Mouse (Mus musculus) CH12.LX (cell line): ENCODE data around the gene Milr1. TPM values are rescaled to one million over a fixed set of nuclear protein-coding genes. Genes with fewer than 3 reads are reported as not detected.

Experiments
- DNase-seq: peaks from one replicate; pipeline ENCODE4 v3.0.0-alpha.2; 2013; ENCODE audit errors: extremely low read depth
- H3K27ac ChIP-seq: 2 replicates; pipeline ENCODE4 v1.5.1; 2012; ENCODE audit warnings: low read depth, mild to moderate bottlenecking, control low read depth, moderate library complexity; ENCODE audit not compliant: insufficient read depth
- H3K27me3 ChIP-seq: replicated peaks from 2 replicates; pipeline ENCODE3; 2012; ENCODE audit warnings: inconsistent platforms
- H3K36me3 ChIP-seq, 2 experiments: replicated peaks in 1 of 2; 2 replicates each; pipeline versions ENCODE3 to v1.6.1; 2012; ENCODE audit warnings: inconsistent platforms in 1 of 2, low read length in 1 of 2, mild to moderate bottlenecking in 1 of 2, mixed read lengths in 1 of 2, moderate library complexity in 1 of 2; ENCODE audit not compliant: control insufficient read depth in 1 of 2, insufficient read depth in 1 of 2
- H3K4me1 ChIP-seq, 2 experiments: 2 replicates each; pipeline ENCODE4 v1.6.1; 2012; ENCODE audit warnings: inconsistent platforms in 1 of 2, moderate library complexity in 1 of 2; ENCODE audit not compliant: insufficient read depth in 2 of 2, control insufficient read depth in 1 of 2
- H3K4me2 ChIP-seq: 2 replicates; pipeline ENCODE4 v1.6.1; 2012; ENCODE audit warnings: low read depth, mild to moderate bottlenecking, control low read depth; ENCODE audit not compliant: poor library complexity, insufficient read depth, severe bottlenecking
- H3K4me3 ChIP-seq, 3 experiments: fragments of 150-350 bp in 1 of 3; sonication (generic) in 1 of 3; replicated peaks in 1 of 3; 2 replicates each; pipeline versions ENCODE3 to v1.5.1; 2011 to 2012; ENCODE audit warnings: low read depth in 2 of 3, low read length in 2 of 3, mild to moderate bottlenecking in 2 of 3, moderate library complexity in 2 of 3, control low read depth in 1 of 3, improper control_type of control experiment in 1 of 3, inconsistent platforms in 1 of 3, mixed read lengths in 1 of 3; ENCODE audit not compliant: poor library complexity in 1 of 3
- H3K79me2 ChIP-seq: replicated peaks from 2 replicates; pipeline ENCODE4 v1.6.1; 2012; ENCODE audit warnings: mild to moderate bottlenecking, moderate library complexity; ENCODE audit not compliant: control insufficient read depth, poor library complexity, insufficient read depth, severe bottlenecking; ENCODE audit errors: extremely low read depth
- H3K9ac ChIP-seq: 2 replicates; pipeline ENCODE4 v1.6.1; 2012; ENCODE audit warnings: low read depth, mild to moderate bottlenecking, control low read depth, moderate library complexity; ENCODE audit not compliant: insufficient read depth
- H3K9me3 ChIP-seq: replicated peaks from 2 replicates; pipeline ENCODE3; 2012; ENCODE audit warnings: low read length, inconsistent platforms, mixed read lengths
- BHLHE40 ChIP-seq: IDR thresholded peaks from 2 replicates; pipeline ENCODE4 v1.6.1; 2011; ENCODE audit warnings: mild to moderate bottlenecking, low read depth, low read length, improper control_type of control experiment
- CHD1 ChIP-seq: IDR thresholded peaks from 2 replicates; pipeline ENCODE4 v1.6.1; 2012; ENCODE audit warnings: low read depth, low read length, improper control_type of control experiment, inconsistent platforms
- CHD2 ChIP-seq: IDR thresholded peaks from 2 replicates; pipeline ENCODE4 v1.6.1; 2011; ENCODE audit warnings: low read length, improper control_type of control experiment
- CTCF ChIP-seq, 2 experiments: IDR thresholded peaks in 1 of 2; conservative IDR thresholded peaks in 1 of 2; 2 replicates each; pipeline ENCODE4 v1.5.1; 2011 to 2012; ENCODE audit warnings: low read depth in 2 of 2, low read length in 2 of 2, improper control_type of control experiment in 1 of 2, inconsistent platforms in 1 of 2, mild to moderate bottlenecking in 1 of 2, moderate library complexity in 1 of 2
- ELF1 ChIP-seq: IDR thresholded peaks from 2 replicates; pipeline ENCODE4 v1.6.1; 2014; ENCODE audit warnings: low read depth, mild to moderate bottlenecking, inconsistent platforms, low read length, improper control_type of control experiment
- EP300 ChIP-seq: IDR thresholded peaks from 2 replicates; pipeline ENCODE4 v1.6.1; 2011; ENCODE audit warnings: low read length, improper control_type of control experiment
- ETS1 ChIP-seq: conservative IDR thresholded peaks from 2 replicates; pipeline ENCODE4 v1.6.1; 2012; ENCODE audit warnings: low read depth, mild to moderate bottlenecking, inconsistent platforms, low read length, improper control_type of control experiment, moderate library complexity
- HCFC1 ChIP-seq: IDR thresholded peaks from 2 replicates; pipeline ENCODE4 v1.6.1; 2012; ENCODE audit warnings: low read depth, mild to moderate bottlenecking, inconsistent platforms, low read length, improper control_type of control experiment
- IRF4 ChIP-seq: IDR thresholded peaks from 2 replicates; pipeline ENCODE4 v1.6.1; 2014; ENCODE audit warnings: low read depth, mild to moderate bottlenecking, inconsistent platforms, low read length, improper control_type of control experiment
- JUND ChIP-seq: conservative IDR thresholded peaks from 2 replicates; pipeline ENCODE4 v1.6.1; 2011; ENCODE audit warnings: low read depth, low read length, improper control_type of control experiment
- MAFK ChIP-seq: IDR thresholded peaks from 2 replicates; pipeline ENCODE4 v1.6.1; 2011; ENCODE audit warnings: low read length, improper control_type of control experiment; ENCODE audit not compliant: insufficient replicate concordance
- MAX ChIP-seq: IDR thresholded peaks from 2 replicates; pipeline ENCODE4 v1.6.1; 2011; ENCODE audit warnings: low read length, improper control_type of control experiment
- MAZ ChIP-seq: IDR thresholded peaks from 2 replicates; pipeline ENCODE4 v1.6.1; 2012; ENCODE audit warnings: low read depth, mild to moderate bottlenecking, inconsistent platforms, low read length, improper control_type of control experiment, moderate library complexity
- MEF2A ChIP-seq: IDR thresholded peaks from 2 replicates; pipeline ENCODE4 v1.6.1; 2014; ENCODE audit warnings: low read depth, mild to moderate bottlenecking, inconsistent platforms, low read length, improper control_type of control experiment, borderline replicate concordance
- MXI1 ChIP-seq: IDR thresholded peaks from 2 replicates; pipeline ENCODE4 v1.6.1; 2011; ENCODE audit warnings: mild to moderate bottlenecking, low read depth, low read length, improper control_type of control experiment
- MYC ChIP-seq: IDR thresholded peaks from 2 replicates; pipeline ENCODE4 v1.6.1; 2011; ENCODE audit warnings: low read depth, mild to moderate bottlenecking, improper control_type of control experiment, low read length
- NELFE ChIP-seq: IDR thresholded peaks from 2 replicates; pipeline ENCODE4 v1.6.1; 2011; ENCODE audit warnings: low read depth, low read length, improper control_type of control experiment
- NRF1 ChIP-seq: IDR thresholded peaks from 2 replicates; pipeline ENCODE4 v1.6.1; 2014; ENCODE audit warnings: low read depth, mild to moderate bottlenecking, inconsistent platforms, low read length, improper control_type of control experiment, moderate library complexity
- POLR2A ChIP-seq: IDR thresholded peaks from 2 replicates; pipeline ENCODE4 v1.6.1; 2011; ENCODE audit warnings: low read depth, mild to moderate bottlenecking, improper control_type of control experiment, low read length
- POLR2AphosphoS2 ChIP-seq: IDR thresholded peaks from 2 replicates; pipeline ENCODE4 v1.6.1; 2011; ENCODE audit warnings: low read depth, low read length, improper control_type of control experiment
- SIN3A ChIP-seq: IDR thresholded peaks from 2 replicates; pipeline ENCODE4 v1.6.1; 2012; ENCODE audit warnings: low read length, improper control_type of control experiment, inconsistent platforms
- SMC3 ChIP-seq: IDR thresholded peaks from 2 replicates; pipeline ENCODE4 v1.6.1; 2011; ENCODE audit warnings: low read depth, low read length, improper control_type of control experiment
- TBP ChIP-seq: conservative IDR thresholded peaks from 2 replicates; pipeline ENCODE4 v1.6.1; 2011; ENCODE audit warnings: low read depth, low read length, improper control_type of control experiment
- TCF12 ChIP-seq: IDR thresholded peaks from 2 replicates; pipeline ENCODE4 v1.6.1; 2014; ENCODE audit warnings: low read depth, mild to moderate bottlenecking, inconsistent platforms, low read length, improper control_type of control experiment
- USF2 ChIP-seq: conservative IDR thresholded peaks from 2 replicates; pipeline ENCODE4 v1.6.1; 2011; ENCODE audit warnings: low read depth, low read length, improper control_type of control experiment
- ZC3H11A ChIP-seq: IDR thresholded peaks from 2 replicates; pipeline ENCODE4 v1.6.1; 2012; ENCODE audit warnings: low read depth, mild to moderate bottlenecking, inconsistent platforms, low read length, improper control_type of control experiment
- ZMIZ1 ChIP-seq: IDR thresholded peaks from 2 replicates; pipeline ENCODE4 v1.6.1; 2012; ENCODE audit warnings: low read depth, mild to moderate bottlenecking, inconsistent platforms, low read length, improper control_type of control experiment
- ZNF384 ChIP-seq: IDR thresholded peaks from 2 replicates; pipeline ENCODE4 v1.6.1; 2012; ENCODE audit warnings: low read depth, low read length, improper control_type of control experiment, inconsistent platforms
- dilution Hi-C: fragments of 300-500 bp; cut with MboI; formaldehyde crosslinking; loops from 2 replicates; pipeline ENCODE4 v1.14.3; 2020; ENCODE audit warnings: low sequenced_read_pairs; ENCODE audit not compliant: extremely low pct_unique_long_range_greater_than_20kb, extremely low pct_ligation_motif_present
- in situ Hi-C: fragments of 300-500 bp; cut with MboI; formaldehyde crosslinking; loops from 3 replicates; pipeline ENCODE4 v1.14.3; 2019; ENCODE audit warnings: low sequenced_read_pairs, low pct_ligation_motif_present, low pct_unique_long_range_greater_than_20kb, mixed read lengths
- polyA plus RNA-seq: library from polyadenylated mRNA; unstranded; fragments of >175 nt; gene quantifications from 2 replicates; pipeline ENCODE4 v1.2.1, GENCODE M21; 2012; ENCODE audit warnings: low read depth; ENCODE audit not compliant: insufficient read length
- total RNA-seq, 2 experiments: library from RNA; depleted of rRNA; stranded (reverse); fragments of 300-350 nt in 1 of 2; fragments of >200 nt in 1 of 2; gene quantifications; 2 replicates each; pipeline ENCODE4 v1.2.3; 2012 to 2014

The Milr1 gene
- total and polyA plus RNA-seq, 3 experiments: 22.0 to 41.2 (median 35.4) TPM

GRCm38 (mm10) chr11:106752103-106752502 lies 1.1 kb downstream of the Milr1 start:
- peaks cover 5 to 31% of the 10 kb centered on the region in 2 experiments for H3K4me1 ChIP-seq
- TF ChIP-seq BHLHE40 (peak; percentile 61; the same call in 1 of the 2 replicates), ZNF384 (no peak; the same call in 1 of the 2 replicates), MXI1 (peak; percentile 66), EP300 (peak; percentile 71; the same call in 1 of the 2 replicates), SMC3 (no peak; the same call in none of the 2 replicates), JUND (no peak; the same call in 1 of the 2 replicates), CTCF (conservative IDR thresholded peaks at IDR 0.05 in 1 of 2, IDR thresholded peaks at IDR 0.05 in 1 of 2; ENCODE audit: low read depth in 2 of 2, low read length in 2 of 2) (no peak), MYC (no peak), MAX (no peak; the same call in 1 of the 2 replicates), IRF4 (peak; percentile 88), POLR2A (peak; percentile 82), NRF1 (no peak), ELF1 (peak; percentile 77), POLR2AphosphoS2 (peak; percentile 80; the same call in 1 of the 2 replicates), ZC3H11A (no peak), MAZ (peak; percentile 67; the same call in 1 of the 2 replicates), HCFC1 (no peak; the same call in 1 of the 2 replicates), MAFK (no peak), NELFE (peak; percentile 77), TCF12 (peak; percentile 80), TBP (no peak), CHD2 (peak; percentile 58; the same call in 1 of the 2 replicates), ZMIZ1 (peak; percentile 74), CHD1 (0 out of 2 replicates have a peak, but pooled peaks have one; percentile 76), MEF2A (peak; percentile 79; the same call in 1 of the 2 replicates), SIN3A (peak; percentile 77), USF2 (no peak), ETS1 (peak; percentile 78)
- dilution Hi-C loops: no loop called here
- H3K9ac ChIP-seq: peak overlapping the region; percentile 94
- DNase-seq: peak; percentile 93
- H3K27me3 ChIP-seq: no peaks in the 10 kb centered on the region
- peaks cover 12 to 37% of the 10 kb centered on the region in 2 experiments for H3K36me3 ChIP-seq
- in situ Hi-C loops: loop anchor here (5.0 to 25.0 kb wide), 4 partner anchors 80 to 440 kb away; partner anchors contain the start of genes Cd79b and Gh
- peak overlapping the region; percentile 76 for H3K4me2 ChIP-seq
- H3K9me3 ChIP-seq: peaks cover 8% of the 10 kb centered on the region
- peaks cover 9% of the 10 kb centered on the region; the same call in 1 of the 2 replicates for H3K79me2 ChIP-seq
- peak overlapping the region; percentile 91 for H3K27ac ChIP-seq
- peak overlapping the region; percentile 39 to 52 (median 46) for H3K4me3 ChIP-seq
